Mouse (Mus musculus) common myeloid progenitor, adult 5-6 weeks (primary cell): Measurements from ENCODE around the gene Cryba1. TPM values are rescaled to one million over a fixed set of nuclear protein-coding genes. Genes with fewer than 3 reads are reported as not detected.

Source experiments
- total RNA-seq: library from RNA; stranded (forward); fragments of 200-1000, 187-1606 nt; gene quantifications from 2 replicates; pipeline ENCODE4 v1.2.3, GENCODE M21; 2017

The Cryba1 gene
- total RNA-seq, 1 experiment from 2014 or later, result not detected

Other genes with a start within 250 kb of the Cryba1 start
- 8.7 and 10.5 TPM in 2 replicates for gene Ankrd13b, start 235.6 kb downstream of the Cryba1 start, total RNA-seq
- gene Git1, start 231.7 kb downstream of the Cryba1 start, total RNA-seq, result 22.4 and 24.1 TPM in 2 replicates
- 5.9 and 9.4 TPM in 2 replicates for gene Abhd15, start 210.2 kb downstream of the Cryba1 start, total RNA-seq
- 3.1 and 3.5 TPM in 2 replicates for gene Trp53i13, start 209.3 kb downstream of the Cryba1 start, total RNA-seq
- gene Gm10392, start 206.1 kb downstream of the Cryba1 start, total RNA-seq, result 0.82 and 0.92 TPM in 2 replicates
- 42.3 and 49.5 TPM in 2 replicates for gene Taok1, start 117.5 kb downstream of the Cryba1 start, total RNA-seq
- gene Nufip2, start 39.1 kb downstream of the Cryba1 start, total RNA-seq, result 80.2 and 84.7 TPM in 2 replicates
- gene Myo18a, start 38.0 kb upstream of the Cryba1 start, total RNA-seq, result 118 and 140 TPM in 2 replicates
- gene Gm10277, start 62.5 kb upstream of the Cryba1 start, total RNA-seq, result 0.05 TPM in 1 of 2 replicates, not detected in the other
- not detected in 2 replicates for gene Pipox, start 168.8 kb upstream of the Cryba1 start, total RNA-seq
- not detected in 2 replicates for gene Sez6, start 205.5 kb upstream of the Cryba1 start, total RNA-seq